Mouse (Mus musculus) urinary bladder, postnatal 14 days (tissue): Measurements from ENCODE around the gene Tmem132b.

ENCODE experiments used
- DNase-seq: peaks from one replicate; pipeline ENCODE4 v3.0.0; 2021; ENCODE audit warnings: low spot score

Tmem132b gene

GRCm38 (mm10) chr5:125578661-125579060 is 47.1 kb downstream of the Tmem132b start:
- DNase-seq: no peak

- DNase-seq: no peak
Measured at GRCm38 (mm10) chr5:125579153-125579552, 47.6 kb downstream of the Tmem132b start.

GRCm38 (mm10) chr5:125583298-125583697 is 51.7 kb downstream of the Tmem132b start:
- no peak for DNase-seq

- peak; percentile 15 for DNase-seq
Measured at GRCm38 (mm10) chr5:125583836-125584235, 52.3 kb downstream of the Tmem132b start.

GRCm38 (mm10) chr5:125585211-125585610 is 53.6 kb downstream of the Tmem132b start:
- no peak for DNase-seq

GRCm38 (mm10) chr5:125588203-125588602 is 56.6 kb downstream of the Tmem132b start:
- DNase-seq: no peak

GRCm38 (mm10) chr5:125588876-125589667 is 57.5 kb downstream of the Tmem132b start:
- no peak for DNase-seq

- DNase-seq: no peak
Measured at GRCm38 (mm10) chr5:125598056-125598455, 66.5 kb downstream of the Tmem132b start.

- DNase-seq: no peak
Measured at GRCm38 (mm10) chr5:125607146-125607545, 75.6 kb downstream of the Tmem132b start.

- no peak for DNase-seq
Measured at GRCm38 (mm10) chr5:125609968-125610367, 78.4 kb downstream of the Tmem132b start.

- no peak for DNase-seq
Measured at GRCm38 (mm10) chr5:125612460-125612859, 80.9 kb downstream of the Tmem132b start.

- DNase-seq: no peak
Measured at GRCm38 (mm10) chr5:125613136-125613535, 81.6 kb downstream of the Tmem132b start.

- no peak for DNase-seq
Measured at GRCm38 (mm10) chr5:125614348-125614747, 82.8 kb downstream of the Tmem132b start.

GRCm38 (mm10) chr5:125617050-125617449 is 85.5 kb downstream of the Tmem132b start:
- DNase-seq: no peak

GRCm38 (mm10) chr5:125627816-125628348 is 96.3 kb downstream of the Tmem132b start:
- DNase-seq: no peak

- no peak for DNase-seq
Measured at GRCm38 (mm10) chr5:125634666-125635065, 103.1 kb downstream of the Tmem132b start.

- DNase-seq: no peak
Measured at GRCm38 (mm10) chr5:125640966-125641365, 109.4 kb downstream of the Tmem132b start.

- DNase-seq: no peak
Measured at GRCm38 (mm10) chr5:125641531-125642147, 110.1 kb downstream of the Tmem132b start.

GRCm38 (mm10) chr5:125648236-125648635 is 116.7 kb downstream of the Tmem132b start:
- no peak for DNase-seq

- no peak for DNase-seq
Measured at GRCm38 (mm10) chr5:125649982-125650381, 118.4 kb downstream of the Tmem132b start.

- no peak for DNase-seq
Measured at GRCm38 (mm10) chr5:125658101-125658500, 126.5 kb downstream of the Tmem132b start.

- DNase-seq: no peak
Measured at GRCm38 (mm10) chr5:125658959-125659749, 127.6 kb downstream of the Tmem132b start.
